Mouse (Mus musculus) embryonic facial prominence, embryonic 12.5 days (tissue): Measurements from ENCODE around the gene Pgf. TPM values are rescaled to one million over a fixed set of nuclear protein-coding genes. Genes with fewer than 3 reads are reported as not detected.

ENCODE experiments used
- ATAC-seq: fragments of 200-750 bp; cut with Nextera tagmentation; 2 replicates; pipeline ENCODE4 v1.8.0; 2017; ENCODE audit not compliant: insufficient number of reproducible peaks, insufficient read depth, low FRiP score, low TSS enrichment
- H3K27ac ChIP-seq: fragments of 300-500 bp; sonication (generic); 2 replicates; pipeline ENCODE4 v1.5.1; 2016; ENCODE audit warnings: mild to moderate bottlenecking
- H3K27me3 ChIP-seq: fragments of 300-500 bp; sonication (generic); 2 replicates; pipeline ENCODE4 v1.6.1; 2016; ENCODE audit warnings: mild to moderate bottlenecking, moderate library complexity
- H3K36me3 ChIP-seq: fragments of 300-500 bp; sonication (generic); 2 replicates; pipeline ENCODE4 v1.6.1; 2016; ENCODE audit warnings: mild to moderate bottlenecking
- H3K4me1 ChIP-seq: fragments of 300-500 bp; sonication (generic); 2 replicates; pipeline ENCODE4 v1.6.1; 2016
- H3K4me2 ChIP-seq: fragments of 300-500 bp; sonication (generic); replicated peaks from 2 replicates; pipeline ENCODE4 v1.6.1; 2016; ENCODE audit warnings: mild to moderate bottlenecking, moderate library complexity
- H3K4me3 ChIP-seq: fragments of 300-500 bp; sonication (generic); 2 replicates; pipeline ENCODE4 v1.5.1; 2016; ENCODE audit warnings: mild to moderate bottlenecking
- H3K9ac ChIP-seq: fragments of 300-500 bp; sonication (generic); 2 replicates; pipeline ENCODE4 v1.6.1; 2016; ENCODE audit warnings: mild to moderate bottlenecking, moderate library complexity
- H3K9me3 ChIP-seq: fragments of 300-500 bp; sonication (generic); 2 replicates; pipeline ENCODE4 v1.6.1; 2016; ENCODE audit warnings: mild to moderate bottlenecking, moderate library complexity
- WGBS: fragments of 180-500 bp; shearing (Covaris S2); methylation state at CpG from one replicate; pipeline ENCODE4 v1.1.7; 2016; 5-methylcytosine and 5-hydroxymethylcytosine counted together
- polyA plus RNA-seq: library from polyadenylated mRNA; unstranded; fragments of >200 nt; fragmentation: Nextera tagmentation; extraction: Ambion mirVana; gene quantifications from 2 replicates; pipeline ENCODE4 v1.2.1, GENCODE M21; 2016

The Pgf gene
- polyA plus RNA-seq, 1 experiment from 2014 or later = 15.4 TPM

DNA sequence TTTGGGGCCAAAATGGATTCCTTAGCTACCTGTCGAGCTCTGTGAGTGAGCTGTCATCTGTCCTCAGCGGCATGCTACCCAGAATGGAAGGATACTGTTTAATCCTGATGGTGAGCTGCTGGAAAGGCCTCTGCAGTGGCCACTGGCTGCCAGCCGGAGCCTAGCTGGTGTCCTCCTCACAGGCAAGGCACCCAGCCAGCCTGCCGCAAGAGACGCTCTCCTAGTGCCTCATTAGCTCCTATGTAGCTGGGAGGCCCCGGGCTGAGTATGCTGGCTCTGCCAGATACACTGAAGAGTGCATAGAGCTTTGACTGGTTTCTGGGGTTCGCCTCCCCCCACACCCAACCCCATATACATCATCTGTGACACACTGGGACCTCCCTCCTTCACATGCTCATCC, 3.6 kb downstream of the Pgf start:
- H3K4me2 ChIP-seq = peak overlapping the region; percentile 58; the same call in 1 of the 2 replicates
- H3K9me3 ChIP-seq = no peaks in the 10 kb centered on the region
- 64% methylated on average over 7 of the region's 7 CpGs for WGBS
- ATAC-seq = no peak
- H3K27me3 ChIP-seq = peaks cover 14% of the 10 kb centered on the region; the same call in 1 of the 2 replicates
- H3K9ac ChIP-seq = peak overlapping the region; percentile 4; the same call in 1 of the 2 replicates
- no peak overlapping the region for H3K4me3 ChIP-seq
- H3K36me3 ChIP-seq = peaks cover 5% of the 10 kb centered on the region; the same call in 1 of the 2 replicates
- no peak overlapping the region for H3K27ac ChIP-seq
- H3K4me1 ChIP-seq = peaks cover 48% of the 10 kb centered on the region

DNA sequence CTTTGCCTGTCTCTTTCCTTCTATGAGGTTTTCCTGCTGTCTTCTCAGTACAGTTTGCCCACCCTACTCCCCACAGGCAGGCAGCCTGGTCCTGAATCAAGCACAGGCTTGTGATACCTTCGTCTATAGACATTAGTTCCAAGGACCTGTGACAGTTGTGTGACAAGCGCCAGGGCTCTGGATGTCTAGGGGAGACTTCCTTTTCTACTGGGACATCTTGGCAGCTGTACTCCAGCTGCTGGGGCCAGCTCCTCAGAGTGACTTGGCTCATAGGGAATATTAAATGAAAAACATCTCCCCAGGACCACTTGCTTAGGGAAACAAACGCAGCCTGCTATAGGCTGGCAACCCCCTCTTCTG, 6.7 kb downstream of the Pgf start:
- no peak overlapping the region for H3K27ac ChIP-seq
- no peak overlapping the region for H3K4me3 ChIP-seq
- H3K4me2 ChIP-seq = no peak overlapping the region
- no peaks in the 10 kb centered on the region for H3K9me3 ChIP-seq
- no peak overlapping the region for H3K9ac ChIP-seq
- 0 out of 2 replicates have a peak, but pooled peaks cover 3% of the 10 kb centered on the region for H3K27me3 ChIP-seq
- peaks cover 21% of the 10 kb centered on the region for H3K36me3 ChIP-seq
- no peak for ATAC-seq
- 71% methylated on average over 3 of the region's 3 CpGs for WGBS
- peaks cover 29% of the 10 kb centered on the region for H3K4me1 ChIP-seq

DNA sequence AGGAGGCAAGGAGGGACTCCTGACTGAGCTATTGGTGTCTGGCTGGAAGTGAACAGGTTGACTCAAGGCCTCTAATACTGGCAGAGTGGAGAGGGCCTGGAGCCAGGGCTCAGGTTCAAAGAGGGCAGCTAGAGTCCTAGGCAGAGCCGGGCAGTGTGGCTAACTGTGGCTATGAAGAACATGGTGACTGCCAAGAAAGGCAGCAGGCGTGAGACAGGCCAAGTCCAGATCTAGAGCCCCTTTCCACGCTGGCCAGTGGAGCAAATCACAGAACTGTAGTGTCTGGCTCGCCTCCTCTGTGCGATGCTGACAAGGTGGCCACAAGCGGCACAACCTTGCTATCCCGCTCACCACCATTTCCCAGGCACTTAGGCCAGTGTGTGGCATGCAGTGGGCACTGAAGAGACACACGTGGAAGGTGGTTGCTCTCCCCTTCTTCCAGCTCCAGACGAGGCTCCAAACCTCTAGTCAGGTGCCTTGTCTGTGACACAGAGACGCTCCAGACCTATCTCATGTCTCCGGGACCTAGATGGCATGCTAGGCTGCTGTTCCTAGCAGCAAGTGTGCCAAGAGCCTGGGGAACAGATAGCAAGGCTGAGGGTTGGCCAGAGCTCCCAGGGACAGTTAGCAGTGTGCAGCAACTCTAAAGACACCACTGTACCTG, 7.2 kb downstream of the Pgf start:
- Histone ChIP-seq H3K27me3 (0 out of 2 replicates have a peak, but pooled peaks cover 3% of the 10 kb centered on the region), H3K4me1 (peaks cover 24% of the 10 kb centered on the region), H3K4me3 (no peak overlapping the region), H3K36me3 (peaks cover 21% of the 10 kb centered on the region), H3K9me3 (no peaks in the 10 kb centered on the region), H3K9ac (0 out of 2 replicates have a peak overlapping the region, but pooled peaks have one; percentile 22), H3K4me2 (no peak overlapping the region), H3K27ac (0 out of 2 replicates have a peak overlapping the region, but pooled peaks have one; percentile 33)
- ATAC-seq = no peak
- 84% methylated on average over 11 of the region's 11 CpGs for WGBS

DNA sequence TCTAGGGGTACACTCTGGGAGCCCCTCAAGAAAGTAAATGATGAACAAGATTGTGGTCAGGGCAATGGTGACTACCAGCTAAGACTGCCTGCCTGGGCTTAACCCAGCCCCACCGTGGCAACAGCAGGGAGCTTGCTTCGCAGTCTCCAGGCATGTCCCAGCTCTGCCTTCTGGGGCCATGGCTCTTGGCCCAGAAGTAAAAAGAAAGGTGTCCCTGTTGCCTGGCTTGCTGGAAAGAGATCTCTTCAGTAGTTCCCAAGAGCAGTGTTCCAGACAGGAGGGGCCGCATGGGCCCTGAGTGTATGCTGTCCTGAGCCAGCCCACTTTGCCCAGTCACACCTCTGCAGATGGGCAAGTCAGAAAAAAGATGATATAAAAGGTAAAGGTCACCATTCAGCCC, 7.7 kb downstream of the Pgf start:
- 0 out of 2 replicates have a peak overlapping the region, but pooled peaks have one; percentile 33 for H3K27ac ChIP-seq
- no peaks in the 10 kb centered on the region for H3K9me3 ChIP-seq
- H3K4me2 ChIP-seq = peak overlapping the region; percentile 30
- H3K9ac ChIP-seq = peak overlapping the region; percentile 22
- no peak overlapping the region for H3K4me3 ChIP-seq
- peaks cover 21% of the 10 kb centered on the region for H3K36me3 ChIP-seq
- peaks cover 19% of the 10 kb centered on the region for H3K4me1 ChIP-seq
- 0 out of 2 replicates have a peak, but pooled peaks cover 3% of the 10 kb centered on the region for H3K27me3 ChIP-seq
- 56% methylated on average over 3 of the region's 3 CpGs for WGBS
- no peak for ATAC-seq

DNA sequence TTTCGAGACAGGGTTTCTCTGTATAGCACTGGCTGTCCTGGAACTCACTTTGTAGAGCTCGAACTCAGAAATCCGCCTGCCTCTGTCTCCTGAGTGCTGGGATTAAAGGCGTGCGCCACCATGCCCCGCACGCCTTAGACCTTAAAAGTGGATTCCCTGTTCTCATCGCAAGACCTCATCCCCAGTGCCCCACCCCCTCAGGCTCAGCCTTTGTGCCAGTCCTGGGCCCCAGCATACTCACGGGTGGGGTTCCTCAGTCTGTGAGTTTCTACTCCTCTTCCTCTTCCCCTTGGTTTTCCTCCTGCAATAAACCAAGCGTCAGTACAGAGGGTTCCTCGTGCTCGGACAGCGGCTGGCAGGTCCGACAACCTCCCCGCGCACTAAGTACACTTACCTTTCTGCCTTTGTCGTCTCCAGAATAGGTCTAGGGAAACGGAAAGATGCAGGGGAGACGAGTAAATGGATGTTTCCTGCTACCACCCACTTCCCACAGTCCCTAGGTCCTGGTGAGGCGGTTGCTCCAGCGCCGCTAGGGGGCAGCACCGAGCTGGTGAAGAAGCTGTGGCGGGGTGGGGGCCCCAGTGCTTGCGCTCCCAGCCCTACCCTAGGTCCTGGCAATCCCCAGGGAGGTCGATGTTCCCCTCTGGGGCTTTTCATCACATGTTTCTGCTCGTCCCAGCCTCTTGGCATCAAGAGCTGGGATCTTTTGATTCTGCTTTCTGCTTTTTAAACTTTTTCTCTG, 8.3 kb downstream of the Pgf start:
- H3K4me1 ChIP-seq = peaks cover 16% of the 10 kb centered on the region
- H3K4me2 ChIP-seq = peak overlapping the region; percentile 30
- no peak overlapping the region for H3K27ac ChIP-seq
- WGBS = 24% methylated on average over 27 of the region's 27 CpGs
- H3K9ac ChIP-seq = peak overlapping the region; percentile 22
- no peaks in the 10 kb centered on the region for H3K9me3 ChIP-seq
- no peak overlapping the region for H3K4me3 ChIP-seq
- 0 out of 2 replicates have a peak, but pooled peaks cover 3% of the 10 kb centered on the region for H3K27me3 ChIP-seq
- H3K36me3 ChIP-seq = peaks cover 21% of the 10 kb centered on the region
- ATAC-seq = 0 out of 2 replicates have a peak, but pooled peaks have one; percentile 30

DNA sequence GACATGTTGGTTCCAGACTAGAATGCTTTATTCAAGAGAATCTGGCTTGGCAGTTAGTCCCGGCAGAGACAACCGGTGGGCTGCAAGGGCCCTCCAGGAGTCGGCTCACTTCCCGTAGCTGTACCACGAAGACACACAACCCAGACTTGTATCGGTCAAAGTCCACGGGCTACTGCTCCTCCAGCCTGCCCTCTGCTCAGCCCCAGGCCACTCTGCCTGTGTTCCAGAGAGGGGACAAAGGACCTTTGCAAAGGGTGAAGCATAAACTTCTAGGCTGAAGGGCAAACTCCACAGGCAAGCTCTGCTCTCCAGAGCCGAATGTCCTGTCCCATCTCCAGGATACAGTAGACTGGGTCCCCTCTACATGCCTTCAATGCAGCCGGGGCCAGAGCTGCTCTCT, 11.0 kb downstream of the Pgf start:
- Histone ChIP-seq H3K9ac (no peak overlapping the region), H3K4me1 (peaks cover 9% of the 10 kb centered on the region; the same call in 1 of the 2 replicates), H3K36me3 (peaks cover 21% of the 10 kb centered on the region), H3K9me3 (no peaks in the 10 kb centered on the region), H3K27ac (no peak overlapping the region), H3K4me2 (no peak overlapping the region), H3K27me3 (0 out of 2 replicates have a peak, but pooled peaks cover 3% of the 10 kb centered on the region), H3K4me3 (no peak overlapping the region)
- 83% methylated on average over 9 of the region's 9 CpGs for WGBS
- no peak for ATAC-seq

DNA sequence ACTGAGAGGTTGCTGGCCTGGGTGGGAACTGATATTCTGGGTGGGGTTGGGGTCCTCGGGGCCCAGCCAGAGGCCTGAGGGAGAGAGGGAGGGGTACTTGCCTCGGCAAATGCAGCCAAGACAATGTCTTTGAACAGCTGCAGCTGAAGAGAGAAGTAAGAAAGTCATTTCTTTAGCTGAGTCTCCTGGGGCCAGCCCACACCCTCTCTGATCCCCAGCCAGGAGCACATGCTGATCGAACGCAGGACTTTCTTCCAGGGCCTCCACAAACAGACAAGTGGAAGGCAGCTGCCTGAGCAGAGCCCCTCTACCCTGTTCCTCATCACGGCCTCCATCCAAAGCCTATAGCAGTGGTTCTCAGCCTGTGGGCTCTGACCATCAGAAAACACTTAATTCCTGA, 12.6 kb downstream of the Pgf start:
- Histone ChIP-seq H3K4me1 (peaks cover 9% of the 10 kb centered on the region; the same call in 1 of the 2 replicates), H3K4me3 (no peak overlapping the region), H3K4me2 (no peak overlapping the region), H3K9ac (no peak overlapping the region), H3K9me3 (no peaks in the 10 kb centered on the region), H3K27ac (no peak overlapping the region), H3K27me3 (no peaks in the 10 kb centered on the region), H3K36me3 (peaks cover 15% of the 10 kb centered on the region)
- no peak for ATAC-seq
- 79% methylated on average over 5 of the region's 5 CpGs for WGBS

DNA sequence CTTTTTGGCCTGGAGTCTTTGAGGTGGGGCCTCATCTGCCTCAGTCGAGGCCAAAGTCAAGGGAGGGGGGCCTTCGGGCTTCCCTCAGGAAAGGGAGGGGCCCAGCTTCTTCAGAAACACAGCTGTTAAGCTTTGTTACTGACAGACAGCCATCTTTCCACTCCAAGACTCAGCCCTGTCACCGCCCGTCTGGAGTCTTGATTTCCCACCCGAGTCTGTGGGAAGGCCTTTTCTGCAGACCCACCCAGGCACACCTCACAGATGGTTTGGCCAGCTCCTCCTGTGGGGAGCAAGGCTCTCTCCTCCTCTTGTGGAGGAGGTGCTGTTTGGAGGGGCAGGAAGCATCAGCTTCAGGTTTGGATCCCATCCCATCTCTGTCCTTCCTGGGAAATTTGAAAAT, 18.0 kb downstream of the Pgf start:
- no peaks in the 10 kb centered on the region for H3K36me3 ChIP-seq
- WGBS = 81% methylated on average over 5 of the region's 5 CpGs
- no peaks in the 10 kb centered on the region for H3K27me3 ChIP-seq
- ATAC-seq = no peak
- no peak overlapping the region for H3K4me3 ChIP-seq
- peaks cover 7% of the 10 kb centered on the region; the same call in 1 of the 2 replicates for H3K4me1 ChIP-seq
- H3K4me2 ChIP-seq = no peak overlapping the region
- no peaks in the 10 kb centered on the region for H3K9me3 ChIP-seq
- no peak overlapping the region for H3K27ac ChIP-seq
- no peak overlapping the region for H3K9ac ChIP-seq

DNA sequence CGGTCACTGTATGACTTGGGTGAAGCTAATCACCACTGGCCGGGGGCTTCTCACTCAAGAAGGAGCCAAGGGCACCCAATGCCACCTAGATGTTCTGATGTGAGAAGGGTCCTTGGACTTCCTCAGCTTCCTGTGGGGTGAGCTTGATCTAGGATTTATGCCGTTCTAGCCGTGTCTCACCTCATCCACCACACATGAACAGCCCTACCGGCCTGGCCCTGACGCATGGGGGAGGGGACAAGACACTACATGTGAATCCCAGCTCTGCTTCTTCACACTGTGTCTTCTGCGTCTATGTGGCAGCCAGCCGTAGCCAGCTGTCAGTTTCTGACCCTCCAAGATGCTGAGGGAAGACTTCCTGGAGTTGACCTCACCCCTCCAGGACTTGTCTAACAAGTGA, 18.8 kb downstream of the Pgf start:
- ATAC-seq = no peak
- 91% methylated on average over 8 of the region's 8 CpGs for WGBS
- no peaks in the 10 kb centered on the region for H3K9me3 ChIP-seq

DNA sequence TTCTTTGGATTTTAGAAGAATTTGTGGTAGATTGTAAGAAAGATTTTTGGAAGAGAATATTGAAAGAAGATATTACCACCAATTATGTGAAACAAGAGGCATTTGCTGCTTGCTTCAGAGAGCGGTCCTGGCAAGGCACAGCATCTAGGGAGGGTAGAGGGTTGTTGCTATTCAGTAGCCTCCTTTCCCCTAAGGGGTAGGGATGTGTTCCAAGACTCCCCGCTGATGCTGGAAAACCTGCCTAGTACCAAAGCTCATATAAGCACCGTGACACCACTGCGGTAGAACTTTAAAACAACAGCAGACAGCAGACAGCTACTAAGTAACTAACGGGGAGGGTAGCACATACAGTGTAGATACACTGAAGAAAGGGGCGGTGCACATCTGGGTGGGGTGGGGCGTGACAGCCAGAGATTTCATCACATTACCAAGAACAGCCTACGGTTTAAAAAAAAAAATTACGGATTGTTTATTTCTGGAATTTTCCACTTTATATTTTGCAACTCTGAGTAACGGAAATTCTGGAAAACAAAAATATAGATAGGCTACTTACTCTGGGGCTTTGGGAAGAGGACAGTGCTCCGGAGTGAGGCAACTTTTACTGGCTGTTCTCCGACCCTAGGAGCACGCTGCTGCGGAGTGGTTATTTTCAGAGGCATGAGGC, 19.7 kb downstream of the Pgf start:
- 88% methylated on average over 14 of the region's 14 CpGs for WGBS
- ATAC-seq = no peak
- H3K4me1 ChIP-seq = peaks cover 7% of the 10 kb centered on the region; the same call in 1 of the 2 replicates
- H3K27ac ChIP-seq = no peak overlapping the region
- no peak overlapping the region for H3K9ac ChIP-seq
- H3K27me3 ChIP-seq = no peaks in the 10 kb centered on the region
- H3K4me3 ChIP-seq = no peak overlapping the region
- H3K9me3 ChIP-seq = no peaks in the 10 kb centered on the region
- H3K4me2 ChIP-seq = no peak overlapping the region
- no peaks in the 10 kb centered on the region for H3K36me3 ChIP-seq

More for the DNA sequence above, 18.8 kb downstream of the Pgf start:
- no peak overlapping the region for H3K4me2 ChIP-seq
- H3K9ac ChIP-seq = no peak overlapping the region
- no peak overlapping the region for H3K27ac ChIP-seq
- H3K27me3 ChIP-seq = no peaks in the 10 kb centered on the region
- no peaks in the 10 kb centered on the region for H3K36me3 ChIP-seq
- no peak overlapping the region for H3K4me3 ChIP-seq
- H3K4me1 ChIP-seq = peaks cover 7% of the 10 kb centered on the region; the same call in 1 of the 2 replicates

DNA sequence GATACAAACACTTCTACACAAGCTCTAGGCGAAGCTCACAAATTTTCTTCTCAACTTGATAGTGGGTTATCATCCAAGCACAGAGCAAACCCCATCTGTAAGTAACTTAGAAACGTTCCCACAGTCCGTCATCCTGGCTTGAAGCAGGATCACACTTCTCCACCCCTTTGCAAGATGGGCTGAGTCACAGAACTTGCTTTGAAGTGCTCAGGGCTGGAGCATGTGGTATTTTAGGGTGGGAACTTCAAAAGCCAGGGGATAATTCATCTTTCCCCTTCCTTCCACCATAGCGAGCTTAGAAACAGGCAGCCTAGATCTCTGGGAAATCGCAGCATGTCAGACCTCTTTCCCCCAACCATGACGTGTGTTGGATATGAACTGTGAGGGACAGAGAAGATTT, 21.3 kb downstream of the Pgf start:
- no peak for ATAC-seq
- Histone ChIP-seq H3K4me3 (no peak overlapping the region), H3K27ac (no peak overlapping the region), H3K9ac (no peak overlapping the region), H3K27me3 (peaks cover 4% of the 10 kb centered on the region), H3K4me1 (peaks cover 7% of the 10 kb centered on the region; the same call in 1 of the 2 replicates), H3K4me2 (no peak overlapping the region), H3K9me3 (no peaks in the 10 kb centered on the region), H3K36me3 (no peaks in the 10 kb centered on the region)
- WGBS = 53% methylated on average over 6 of the region's 6 CpGs
